Mouse (Mus musculus) embryonic facial prominence, embryonic 11.5 days (tissue): ENCODE results near the gene Akap11. TPM values are rescaled to one million over a fixed set of nuclear protein-coding genes. Genes with fewer than 3 reads are reported as not detected.

Experiments
- ATAC-seq: fragments of 200-750 bp; cut with Nextera tagmentation; replicated peaks from 2 replicates; pipeline ENCODE4 v1.8.0; 2017; ENCODE audit warnings: low read depth; ENCODE audit not compliant: insufficient number of reproducible peaks, low FRiP score, low TSS enrichment
- DNase-seq: peaks from one replicate; pipeline ENCODE4 v3.0.0-alpha.2; 2015; ENCODE audit warnings: low spot score
- H3K27ac ChIP-seq: fragments of 300-500 bp; sonication (generic); replicated peaks from 2 replicates; pipeline ENCODE4 v1.5.1; 2014; ENCODE audit warnings: mild to moderate bottlenecking, low read depth, low read length, control low read depth
- H3K27me3 ChIP-seq: fragments of 300-500 bp; sonication (generic); 2 replicates; pipeline ENCODE4 v1.6.1; 2014; ENCODE audit warnings: mild to moderate bottlenecking, low read length, moderate library complexity, mixed read lengths; ENCODE audit not compliant: control insufficient read depth, insufficient read depth
- H3K36me3 ChIP-seq: fragments of 300-500 bp; sonication (generic); replicated peaks from 2 replicates; pipeline ENCODE4 v1.6.1; 2014; ENCODE audit warnings: low read depth, mild to moderate bottlenecking, low read length, moderate library complexity, mixed read lengths; ENCODE audit not compliant: control insufficient read depth, insufficient read depth
- H3K4me1 ChIP-seq: fragments of 300-500 bp; sonication (generic); 2 replicates; pipeline ENCODE4 v1.6.1; 2014; ENCODE audit warnings: low read length, mixed read lengths; ENCODE audit not compliant: control insufficient read depth, insufficient read depth
- H3K4me2 ChIP-seq: fragments of 300-500 bp; sonication (generic); 2 replicates; pipeline ENCODE4 v1.6.1; 2014; ENCODE audit warnings: low read depth, mild to moderate bottlenecking, control low read depth, low read length, moderate library complexity
- H3K4me3 ChIP-seq: fragments of 300-500 bp; sonication (generic); 2 replicates; pipeline ENCODE4 v1.5.1; 2014; ENCODE audit warnings: low read depth, low read length, control low read depth
- H3K9ac ChIP-seq: fragments of 300-500 bp; sonication (generic); replicated peaks from 2 replicates; pipeline ENCODE4 v1.6.1; 2014; ENCODE audit warnings: mild to moderate bottlenecking, control low read depth, low read length
- H3K9me3 ChIP-seq: fragments of 300-500 bp; sonication (generic); replicated peaks from 2 replicates; pipeline ENCODE4 v1.6.1; 2016; ENCODE audit warnings: mild to moderate bottlenecking, low read length, inconsistent platforms, mixed read lengths; ENCODE audit not compliant: control insufficient read depth
- WGBS: fragments of 180-500 bp; shearing (Covaris S2); extraction: QIAGEN DNeasy Blood & Tissue Kit; methylation state at CpG from one replicate; pipeline ENCODE4 v1.1.7; 2014; 5-methylcytosine and 5-hydroxymethylcytosine counted together
- polyA plus RNA-seq: library from polyadenylated mRNA; unstranded; fragments of >200 nt; fragmentation: Nextera tagmentation; extraction: Ambion mirVana; gene quantifications from 2 replicates; pipeline ENCODE4 v1.2.1, GENCODE M21; 2014

The Akap11 gene
- polyA plus RNA-seq, 1 experiment from 2014 or later, result 17.7 TPM

DNA sequence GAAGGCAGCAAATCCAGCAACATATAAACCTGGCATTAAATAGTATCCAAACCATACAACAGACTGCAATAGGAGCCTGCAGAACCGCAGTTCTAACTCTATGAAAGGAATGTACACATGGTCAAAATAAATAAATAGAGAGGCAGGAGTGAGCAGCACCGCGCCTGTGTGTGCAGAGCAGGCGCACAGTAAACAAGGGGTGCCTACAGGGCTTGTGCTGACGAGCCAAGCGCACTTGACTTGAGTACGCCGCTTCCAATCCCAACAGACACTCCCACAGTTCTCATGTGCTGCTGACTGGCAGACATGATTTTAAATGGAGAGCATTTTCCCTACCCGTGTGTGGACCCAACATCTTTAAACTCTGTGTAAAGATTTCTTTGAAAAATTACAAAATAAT, 44.0 kb downstream of the Akap11 start:
- Histone ChIP-seq H3K9me3 (no peaks in the 10 kb centered on the region), H3K4me1 (no peaks in the 10 kb centered on the region), H3K4me3 (no peak overlapping the region), H3K36me3 (no peaks in the 10 kb centered on the region), H3K27me3 (no peaks in the 10 kb centered on the region), H3K4me2 (no peak overlapping the region), H3K9ac (no peak overlapping the region), H3K27ac (no peak overlapping the region)
- ATAC-seq (no peak), DNase-seq (no peak)
- 74% methylated on average over 9 of the region's 9 CpGs for WGBS

- Histone ChIP-seq H3K36me3 (no peaks in the 10 kb centered on the region), H3K27me3 (no peaks in the 10 kb centered on the region), H3K4me2 (no peak overlapping the region), H3K9me3 (no peaks in the 10 kb centered on the region), H3K27ac (no peak overlapping the region), H3K4me3 (no peak overlapping the region), H3K9ac (no peak overlapping the region), H3K4me1 (no peaks in the 10 kb centered on the region)
- no peak for DNase-seq
- no peak for ATAC-seq
These were observed 45.2 kb downstream of the Akap11 start for GRCm38 (mm10) chr14:78491432-78491831.

GRCm38 (mm10) chr14:78482385-78483231, 54.0 kb downstream of the Akap11 start:
- H3K9me3 ChIP-seq, result no peaks in the 10 kb centered on the region
- DNase-seq (peak; percentile 62), ATAC-seq (peak; percentile 85)
- no peaks in the 10 kb centered on the region for H3K27me3 ChIP-seq
- H3K36me3 ChIP-seq, result no peaks in the 10 kb centered on the region
- 0 out of 2 replicates have a peak overlapping the region, but pooled peaks have one; percentile 18 for H3K9ac ChIP-seq
- 22% methylated on average over 14 of the region's 14 CpGs for WGBS
- no peaks in the 10 kb centered on the region for H3K4me1 ChIP-seq
- no peak overlapping the region for H3K4me3 ChIP-seq
- no peak overlapping the region for H3K4me2 ChIP-seq
- no peak overlapping the region for H3K27ac ChIP-seq

DNA sequence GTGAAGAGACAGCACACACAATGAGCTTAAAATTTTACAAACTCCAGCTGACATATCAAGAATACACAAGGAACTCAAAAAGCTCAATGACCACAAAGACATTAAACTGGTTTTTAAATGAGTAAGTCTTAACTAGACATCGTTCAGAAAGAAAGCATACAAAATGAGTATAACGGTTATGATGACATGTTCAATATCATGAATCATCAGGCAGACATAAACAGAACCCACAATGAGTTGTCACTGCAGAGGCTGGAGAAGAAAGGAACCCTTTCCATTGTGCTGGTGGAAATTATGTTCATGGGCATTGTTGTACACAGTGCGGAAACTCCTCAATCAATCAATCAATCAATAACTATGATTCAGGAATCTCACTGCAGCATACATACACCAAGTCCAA, 62.5 kb downstream of the Akap11 start:
- no peaks in the 10 kb centered on the region for H3K36me3 ChIP-seq
- 90% methylated on average over 3 of the region's 3 CpGs for WGBS
- H3K27me3 ChIP-seq, result no peaks in the 10 kb centered on the region
- H3K4me2 ChIP-seq, result no peak overlapping the region
- H3K9me3 ChIP-seq, result no peaks in the 10 kb centered on the region
- no peak for ATAC-seq
- no peak overlapping the region for H3K27ac ChIP-seq
- H3K4me1 ChIP-seq, result no peaks in the 10 kb centered on the region
- no peak overlapping the region for H3K9ac ChIP-seq
- no peak overlapping the region for H3K4me3 ChIP-seq
- DNase-seq, result no peak

GRCm38 (mm10) chr14:78470714-78471113, 65.9 kb downstream of the Akap11 start:
- Histone ChIP-seq H3K36me3 (no peaks in the 10 kb centered on the region), H3K4me1 (no peaks in the 10 kb centered on the region), H3K27ac (no peak overlapping the region), H3K27me3 (no peaks in the 10 kb centered on the region), H3K9me3 (no peaks in the 10 kb centered on the region), H3K9ac (no peak overlapping the region), H3K4me3 (no peak overlapping the region), H3K4me2 (no peak overlapping the region)
- ATAC-seq, result no peak
- 94% methylated on average over 4 of the region's 4 CpGs for WGBS
- no peak for DNase-seq

- 74% methylated on average over 7 of the region's 7 CpGs for WGBS
- Histone ChIP-seq H3K9ac (no peak overlapping the region), H3K4me2 (no peak overlapping the region), H3K27ac (no peak overlapping the region), H3K36me3 (no peaks in the 10 kb centered on the region), H3K27me3 (no peaks in the 10 kb centered on the region), H3K4me3 (no peak overlapping the region), H3K4me1 (no peaks in the 10 kb centered on the region), H3K9me3 (no peaks in the 10 kb centered on the region)
- ATAC-seq (no peak), DNase-seq (no peak)
These were observed 67.6 kb downstream of the Akap11 start for GRCm38 (mm10) chr14:78468991-78469390.

- Histone ChIP-seq H3K9ac (no peak overlapping the region), H3K27me3 (no peaks in the 10 kb centered on the region), H3K4me3 (no peak overlapping the region), H3K4me1 (no peaks in the 10 kb centered on the region), H3K4me2 (no peak overlapping the region), H3K27ac (no peak overlapping the region), H3K36me3 (no peaks in the 10 kb centered on the region), H3K9me3 (no peaks in the 10 kb centered on the region)
- DNase-seq (no peak), ATAC-seq (no peak)
- WGBS, result 91% methylated on average over 4 of the region's 4 CpGs
These were observed 68.6 kb downstream of the Akap11 start for GRCm38 (mm10) chr14:78467994-78468393.

GRCm38 (mm10) chr14:78464353-78464752, 72.3 kb downstream of the Akap11 start:
- H3K4me2 ChIP-seq, result no peak overlapping the region
- H3K9me3 ChIP-seq, result no peaks in the 10 kb centered on the region
- H3K27ac ChIP-seq, result no peak overlapping the region
- H3K9ac ChIP-seq, result no peak overlapping the region
- WGBS, result 88% methylated on average over 4 of the region's 4 CpGs
- H3K4me3 ChIP-seq, result no peak overlapping the region
- DNase-seq (no peak), ATAC-seq (no peak)
- no peaks in the 10 kb centered on the region for H3K4me1 ChIP-seq
- no peaks in the 10 kb centered on the region for H3K36me3 ChIP-seq
- H3K27me3 ChIP-seq, result no peaks in the 10 kb centered on the region
